Mouse (Mus musculus): ENCODE measurements around the gene 5730522E02Rik. TPM values are rescaled to one million over a fixed set of nuclear protein-coding genes. Genes with fewer than 3 reads are reported as not detected.

The 5730522E02Rik gene
- total and polyA plus RNA-seq, 3 experiments: not detected

DNA sequence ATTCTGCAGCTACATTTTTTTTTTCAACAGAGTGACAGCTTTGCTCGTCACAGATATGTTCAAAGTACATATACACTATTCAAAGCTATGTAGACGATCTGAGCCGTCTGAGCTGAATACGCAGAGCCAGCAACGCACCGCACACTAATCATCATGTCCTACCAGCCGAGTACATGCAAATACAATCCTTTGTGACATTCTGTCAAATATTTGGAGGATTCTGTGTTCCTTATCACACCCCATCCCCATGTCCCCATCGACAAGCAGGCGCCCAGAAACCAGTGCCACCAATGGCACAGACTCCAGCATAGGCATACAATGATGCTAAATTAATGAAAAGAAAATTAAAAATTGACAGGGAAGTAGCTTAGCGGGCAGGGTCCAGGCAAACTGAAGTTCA lies 356.3 kb downstream of the 5730522E02Rik start:
- H3K27ac ChIP-seq (ENCODE audit: control insufficient read depth, low read depth, low read length): no peak overlapping the region
- no peaks in the 10 kb centered on the region for H3K9me3 ChIP-seq (replicated peaks; ENCODE audit: insufficient read depth, low read length)
- H3K4me3 ChIP-seq (ENCODE audit: control insufficient read depth in 1 of 2, insufficient read depth in 1 of 2, low read depth in 2 of 2, low read length in 2 of 2): no peak overlapping the region
- DNase-seq (ENCODE audit: low read depth, low spot score): no peak
- H3K27me3 ChIP-seq (ENCODE audit: control insufficient read depth in 1 of 2, insufficient read depth in 2 of 2, low read length in 2 of 2): no peaks in the 10 kb centered on the region; a peak in 1 of 4 replicates
- TF ChIP-seq GATA1 (IDR thresholded peaks at IDR 0.05; ENCODE audit: low read depth, low read length): no peak
- no peak for TF ChIP-seq MYC (IDR thresholded peaks at IDR 0.05; ENCODE audit: low read depth, low read length)
- no peaks in the 10 kb centered on the region for H3K36me3 ChIP-seq (ENCODE audit: control insufficient read depth in 1 of 2, insufficient read depth in 2 of 2, low read length in 2 of 2)
- H3K79me2 ChIP-seq (ENCODE audit: control insufficient read depth, insufficient read depth, low read length, poor library complexity): no peaks in the 10 kb centered on the region
- no peak overlapping the region for H3K9ac ChIP-seq (ENCODE audit: control insufficient read depth, low read depth, low read length, poor library complexity, severe bottlenecking)
- H3K4me1 ChIP-seq (ENCODE audit: control insufficient read depth in 1 of 2, insufficient read depth in 2 of 2, low read length in 2 of 2): no peaks in the 10 kb centered on the region

DNA sequence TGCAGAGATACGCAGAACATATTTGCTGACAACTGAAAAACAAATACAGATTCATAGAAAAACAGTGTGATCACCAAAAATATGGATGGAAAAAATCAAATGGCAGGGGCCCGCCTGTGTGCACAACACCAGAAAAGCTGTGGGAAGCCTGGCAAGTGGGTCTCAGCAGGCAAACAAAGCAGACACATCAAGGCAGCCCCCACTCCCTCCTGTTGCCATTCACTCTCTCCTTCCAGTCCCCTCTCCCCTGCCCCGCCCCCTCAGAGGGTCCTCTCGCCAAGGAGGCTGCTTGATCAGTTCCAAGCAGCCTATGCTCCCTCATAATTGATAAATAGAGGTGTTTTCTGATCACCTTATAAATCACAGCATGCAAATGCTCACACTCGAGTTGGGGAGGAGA lies 357.5 kb downstream of the 5730522E02Rik start:
- no peaks in the 10 kb centered on the region for H3K4me1 ChIP-seq (ENCODE audit: control insufficient read depth in 1 of 2, insufficient read depth in 2 of 2, low read length in 2 of 2)
- H3K27me3 ChIP-seq (ENCODE audit: control insufficient read depth in 1 of 2, insufficient read depth in 2 of 2, low read length in 2 of 2): no peaks in the 10 kb centered on the region; a peak in 1 of 4 replicates
- DNase-seq (ENCODE audit: low read depth, low spot score): no peak

GRCm38 (mm10) chr11:25848824-25849644 lies 361.5 kb downstream of the 5730522E02Rik start:
- H3K9ac ChIP-seq (ENCODE audit: control insufficient read depth, low read depth, low read length, poor library complexity, severe bottlenecking): no peak overlapping the region
- no peak for DNase-seq (ENCODE audit: low read depth, low spot score)
- TF ChIP-seq TCF12 (IDR thresholded peaks at IDR 0.05; ENCODE audit: low read depth, low read length) (no peak), USF2 (IDR thresholded peaks at IDR 0.05; ENCODE audit: borderline replicate concordance in 1 of 2, insufficient read depth in 1 of 2, low read depth in 1 of 2, low read length in 2 of 2) (no peak), UBTF (IDR thresholded peaks at IDR 0.05; ENCODE audit: borderline replicate concordance, insufficient read depth, low read depth, low read length) (no peak), ZKSCAN1 (IDR thresholded peaks at IDR 0.05; ENCODE audit: low read depth, low read length) (no peak), NELFE (IDR thresholded peaks at IDR 0.05; ENCODE audit: low read depth, low read length) (no peak), USF1 (IDR thresholded peaks at IDR 0.05; ENCODE audit: low read depth, low read length) (no peak), EP300 (IDR thresholded peaks at IDR 0.05; ENCODE audit: low read depth in 1 of 2, low read length in 2 of 2) (no peak), RCOR1 (IDR thresholded peaks at IDR 0.05; ENCODE audit: low read depth, low read length) (no peak), ZNF384 (IDR thresholded peaks at IDR 0.05; ENCODE audit: low read depth, low read length) (no peak), HCFC1 (IDR thresholded peaks at IDR 0.05; ENCODE audit: low read depth, low read length) (no peak), MXI1 (IDR thresholded peaks at IDR 0.05; ENCODE audit: low read depth, low read length) (no peak), KAT2A (conservative IDR thresholded peaks at IDR 0.05; ENCODE audit: low read depth, low read length) (no peak), MAZ (IDR thresholded peaks at IDR 0.05; ENCODE audit: low read depth, low read length) (no peak), MYC (IDR thresholded peaks at IDR 0.05; ENCODE audit: low read depth, low read length) (no peak), POLR2A (IDR thresholded peaks at IDR 0.05; ENCODE audit: control insufficient read depth in 1 of 2, insufficient read depth in 1 of 2, low read depth in 1 of 2, low read length in 2 of 2, poor library complexity in 1 of 2) (no peak), TAL1 (IDR thresholded peaks at IDR 0.05; ENCODE audit: low read length) (no peak), CHD2 (IDR thresholded peaks at IDR 0.05; ENCODE audit: low read length) (no peak)
- no peaks in the 10 kb centered on the region; a peak in 1 of 4 replicates for H3K27me3 ChIP-seq (ENCODE audit: control insufficient read depth in 1 of 2, insufficient read depth in 2 of 2, low read length in 2 of 2)
- no peaks in the 10 kb centered on the region for H3K79me2 ChIP-seq (ENCODE audit: control insufficient read depth, insufficient read depth, low read length, poor library complexity)
- H3K9me3 ChIP-seq (replicated peaks; ENCODE audit: insufficient read depth, low read length): no peaks in the 10 kb centered on the region
- no peak overlapping the region for H3K27ac ChIP-seq (ENCODE audit: control insufficient read depth, low read depth, low read length)
- H3K4me3 ChIP-seq (ENCODE audit: control insufficient read depth in 1 of 2, insufficient read depth in 1 of 2, low read depth in 2 of 2, low read length in 2 of 2): no peak overlapping the region
- H3K36me3 ChIP-seq (ENCODE audit: control insufficient read depth in 1 of 2, insufficient read depth in 2 of 2, low read length in 2 of 2): no peaks in the 10 kb centered on the region
- no peaks in the 10 kb centered on the region for H3K4me1 ChIP-seq (ENCODE audit: control insufficient read depth in 1 of 2, insufficient read depth in 2 of 2, low read length in 2 of 2)

More for the DNA sequence above, 357.5 kb downstream of the 5730522E02Rik start:
- H3K36me3 ChIP-seq (ENCODE audit: control insufficient read depth in 1 of 2, insufficient read depth in 2 of 2, low read length in 2 of 2): no peaks in the 10 kb centered on the region
- no peak overlapping the region for H3K4me3 ChIP-seq (ENCODE audit: control insufficient read depth in 1 of 2, insufficient read depth in 1 of 2, low read depth in 2 of 2, low read length in 2 of 2)
- TF ChIP-seq RAD21 (IDR thresholded peaks at IDR 0.05; ENCODE audit: low read depth, low read length) (no peak), CHD1 (IDR thresholded peaks at IDR 0.05; ENCODE audit: low read depth, low read length) (no peak), USF1 (IDR thresholded peaks at IDR 0.05; ENCODE audit: low read depth, low read length) (no peak), MAZ (IDR thresholded peaks at IDR 0.05; ENCODE audit: low read depth, low read length) (no peak), MYB (IDR thresholded peaks at IDR 0.05; ENCODE audit: low read depth, low read length) (no peak), ELF1 (IDR thresholded peaks at IDR 0.05; ENCODE audit: low read depth, low read length) (no peak), EP300 (IDR thresholded peaks at IDR 0.05; ENCODE audit: low read depth in 1 of 2, low read length in 2 of 2) (no peak), ZKSCAN1 (IDR thresholded peaks at IDR 0.05; ENCODE audit: low read depth, low read length) (no peak), ETS1 (IDR thresholded peaks at IDR 0.05; ENCODE audit: low read depth, low read length) (no peak), ZNF384 (IDR thresholded peaks at IDR 0.05; ENCODE audit: low read depth, low read length) (no peak), MAX (IDR thresholded peaks at IDR 0.05; ENCODE audit: low read length) (no peak), POLR2AphosphoS5 (IDR thresholded peaks at IDR 0.05; ENCODE audit: borderline replicate concordance, low read depth, low read length) (no peak), MAFK (IDR thresholded peaks at IDR 0.05; ENCODE audit: borderline replicate concordance, low read depth, low read length) (no peak), SIN3A (IDR thresholded peaks at IDR 0.05; ENCODE audit: low read length) (no peak), ZC3H11A (IDR thresholded peaks at IDR 0.05; ENCODE audit: low read depth, low read length) (no peak), ZMIZ1 (IDR thresholded peaks at IDR 0.05; ENCODE audit: low read depth, low read length) (no peak)
- no peak overlapping the region for H3K27ac ChIP-seq (ENCODE audit: control insufficient read depth, low read depth, low read length)
- no peaks in the 10 kb centered on the region for H3K79me2 ChIP-seq (ENCODE audit: control insufficient read depth, insufficient read depth, low read length, poor library complexity)
- no peaks in the 10 kb centered on the region for H3K9me3 ChIP-seq (replicated peaks; ENCODE audit: insufficient read depth, low read length)
- H3K9ac ChIP-seq (ENCODE audit: control insufficient read depth, low read depth, low read length, poor library complexity, severe bottlenecking): no peak overlapping the region

All from MEL (cell line).